Mouse (Mus musculus): ENCODE results near the gene Fam126a. TPM values are rescaled to one million over a fixed set of nuclear protein-coding genes. Genes with fewer than 3 reads are reported as not detected.
A peak's percentile ranks its signal among the peaks of the same experiment; 100 is the strongest.

Fam126a gene
- total and polyA plus RNA-seq, 3 experiments: 30.0 to 51.1 (median 34.7) TPM

DNA sequence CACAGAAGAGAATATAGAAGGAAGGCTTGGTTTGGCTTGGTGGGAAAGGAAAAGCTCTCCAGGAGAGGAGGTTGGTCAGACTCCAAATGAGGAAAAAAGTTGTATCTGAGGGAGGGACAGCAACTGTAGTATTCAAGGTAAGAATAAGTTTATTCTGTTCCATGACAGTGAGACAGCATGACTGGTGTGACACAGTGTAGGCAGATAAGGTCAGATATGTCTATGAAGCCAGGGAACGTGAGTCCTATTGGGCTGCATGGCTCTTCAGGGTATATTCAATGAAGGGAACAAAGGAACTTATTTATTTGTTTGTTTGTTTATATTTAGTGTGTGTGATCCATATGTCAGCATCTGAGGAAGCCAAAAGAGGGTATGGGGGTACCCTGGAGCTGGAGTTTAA is 113.2 kb downstream of the Fam126a start:
- H3K9ac ChIP-seq (ENCODE audit: control insufficient read depth, low read depth, low read length, poor library complexity, severe bottlenecking): no peak overlapping the region
- no peak overlapping the region for H3K4me3 ChIP-seq (ENCODE audit: control insufficient read depth in 1 of 2, insufficient read depth in 1 of 2, low read depth in 2 of 2, low read length in 2 of 2)
- no peak overlapping the region for H3K27ac ChIP-seq (ENCODE audit: control insufficient read depth, low read depth, low read length)
- H3K36me3 ChIP-seq (ENCODE audit: control insufficient read depth in 1 of 2, insufficient read depth in 2 of 2, low read length in 2 of 2): peaks cover 0 to 15% of the 10 kb centered on the region in 2 experiments; a peak in 2 of 4 replicates
- no peaks in the 10 kb centered on the region for H3K79me2 ChIP-seq (ENCODE audit: control insufficient read depth, insufficient read depth, low read length, poor library complexity)
- H3K4me1 ChIP-seq (ENCODE audit: control insufficient read depth in 1 of 2, insufficient read depth in 2 of 2, low read length in 2 of 2): peaks cover 8 to 30% of the 10 kb centered on the region in 2 experiments
- H3K27me3 ChIP-seq (ENCODE audit: control insufficient read depth in 1 of 2, insufficient read depth in 2 of 2, low read length in 2 of 2): no peaks in the 10 kb centered on the region
- TF ChIP-seq MYC (IDR thresholded peaks at IDR 0.05; ENCODE audit: low read depth, low read length) (no peak), MXI1 (IDR thresholded peaks at IDR 0.05; ENCODE audit: low read depth, low read length) (peak; percentile 39; the same call in 1 of the 2 replicates), GATA1 (IDR thresholded peaks at IDR 0.05; ENCODE audit: low read depth, low read length) (0 out of 2 replicates have a peak, but pooled peaks have one; percentile 12), JUND (IDR thresholded peaks at IDR 0.05; ENCODE audit: low read depth, low read length) (no peak), MAFK (IDR thresholded peaks at IDR 0.05; ENCODE audit: borderline replicate concordance, low read depth, low read length) (no peak), EP300 (IDR thresholded peaks at IDR 0.05; ENCODE audit: low read depth in 1 of 2, low read length in 2 of 2) (peak; percentile 7 to 11; a peak in 1 of 4 replicates)
- H3K9me3 ChIP-seq (replicated peaks; ENCODE audit: insufficient read depth, low read length): no peaks in the 10 kb centered on the region
- no peak for DNase-seq (ENCODE audit: low read depth, low spot score)

DNA sequence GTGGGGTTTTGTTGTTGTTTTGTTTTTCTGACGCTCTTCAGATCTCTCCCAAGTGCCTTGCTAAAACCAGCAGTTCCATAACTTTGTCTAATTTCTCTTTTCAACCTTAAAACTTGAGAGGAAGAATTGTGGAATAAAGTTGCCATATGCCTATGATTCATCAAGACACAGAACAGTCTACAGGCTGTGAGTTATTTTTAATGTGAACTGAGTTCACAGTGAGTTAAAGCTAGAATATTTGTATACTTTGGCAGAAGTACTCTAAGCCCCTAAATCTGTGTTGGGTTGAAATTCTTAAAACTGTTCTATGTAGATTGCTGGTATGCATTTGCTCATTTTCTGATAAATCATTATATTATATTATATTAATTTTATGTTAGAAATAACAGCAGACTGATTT is 118.9 kb downstream of the Fam126a start:
- Histone ChIP-seq H3K36me3 (ENCODE audit: control insufficient read depth in 1 of 2, insufficient read depth in 2 of 2, low read length in 2 of 2) (no peaks in the 10 kb centered on the region), H3K27me3 (ENCODE audit: control insufficient read depth in 1 of 2, insufficient read depth in 2 of 2, low read length in 2 of 2) (no peaks in the 10 kb centered on the region)

DNA sequence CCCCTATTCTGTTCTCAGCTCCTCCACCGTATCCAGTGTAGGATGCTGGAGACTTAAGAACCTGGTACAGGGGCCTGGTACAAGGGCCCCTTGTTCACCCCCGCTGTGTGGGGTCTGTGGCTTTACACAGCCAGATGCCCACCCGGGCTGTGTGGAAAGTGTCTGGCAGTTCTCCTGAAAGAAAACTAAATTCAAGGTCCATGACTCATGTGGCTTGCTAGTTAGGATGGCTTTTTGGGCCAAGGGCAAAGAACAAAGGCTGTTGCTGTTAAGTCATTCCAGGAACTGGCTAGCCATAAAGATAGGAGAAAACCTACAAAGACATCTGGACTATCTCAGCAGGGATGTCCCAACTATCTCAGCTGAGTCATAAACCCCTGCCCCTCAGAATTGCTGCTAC is 121.2 kb downstream of the Fam126a start:
- H3K9ac ChIP-seq (ENCODE audit: control insufficient read depth, low read depth, low read length, poor library complexity, severe bottlenecking): no peak overlapping the region
- no peak overlapping the region for H3K27ac ChIP-seq (ENCODE audit: control insufficient read depth, low read depth, low read length)
- no peaks in the 10 kb centered on the region for H3K9me3 ChIP-seq (replicated peaks; ENCODE audit: insufficient read depth, low read length)
- H3K27me3 ChIP-seq (ENCODE audit: control insufficient read depth in 1 of 2, insufficient read depth in 2 of 2, low read length in 2 of 2): no peaks in the 10 kb centered on the region
- H3K4me3 ChIP-seq (ENCODE audit: control insufficient read depth in 1 of 2, insufficient read depth in 1 of 2, low read depth in 2 of 2, low read length in 2 of 2): no peak overlapping the region
- H3K79me2 ChIP-seq (ENCODE audit: control insufficient read depth, insufficient read depth, low read length, poor library complexity): no peaks in the 10 kb centered on the region
- H3K36me3 ChIP-seq (ENCODE audit: control insufficient read depth in 1 of 2, insufficient read depth in 2 of 2, low read length in 2 of 2): no peaks in the 10 kb centered on the region
- no peaks in the 10 kb centered on the region for H3K4me1 ChIP-seq (ENCODE audit: control insufficient read depth in 1 of 2, insufficient read depth in 2 of 2, low read length in 2 of 2)
- DNase-seq (ENCODE audit: low read depth, low spot score): no peak
- TF ChIP-seq RAD21 (IDR thresholded peaks at IDR 0.05; ENCODE audit: low read depth, low read length) (no peak), TBP (IDR thresholded peaks at IDR 0.05; ENCODE audit: low read depth, low read length) (no peak), SIN3A (IDR thresholded peaks at IDR 0.05; ENCODE audit: low read length) (no peak), CHD2 (IDR thresholded peaks at IDR 0.05; ENCODE audit: low read length) (no peak), ELF1 (IDR thresholded peaks at IDR 0.05; ENCODE audit: low read depth, low read length) (no peak), MYC (IDR thresholded peaks at IDR 0.05; ENCODE audit: low read depth, low read length) (no peak), MAFK (IDR thresholded peaks at IDR 0.05; ENCODE audit: borderline replicate concordance, low read depth, low read length) (no peak), SMC3 (IDR thresholded peaks at IDR 0.05; ENCODE audit: low read depth, low read length) (no peak), RCOR1 (IDR thresholded peaks at IDR 0.05; ENCODE audit: low read depth, low read length) (no peak), HCFC1 (IDR thresholded peaks at IDR 0.05; ENCODE audit: low read depth, low read length) (no peak), USF2 (IDR thresholded peaks at IDR 0.05; ENCODE audit: borderline replicate concordance in 1 of 2, insufficient read depth in 1 of 2, low read depth in 1 of 2, low read length in 2 of 2) (no peak), GABPA (IDR thresholded peaks at IDR 0.05; ENCODE audit: low read depth, low read length) (no peak), ZNF384 (IDR thresholded peaks at IDR 0.05; ENCODE audit: low read depth, low read length) (no peak), GATA1 (IDR thresholded peaks at IDR 0.05; ENCODE audit: low read depth, low read length) (no peak), EP300 (IDR thresholded peaks at IDR 0.05; ENCODE audit: low read depth in 1 of 2, low read length in 2 of 2) (no peak)

More for the DNA sequence above, 118.9 kb downstream of the Fam126a start:
- H3K4me1 ChIP-seq (ENCODE audit: control insufficient read depth in 1 of 2, insufficient read depth in 2 of 2, low read length in 2 of 2): no peaks in the 10 kb centered on the region
- no peak for TF ChIP-seq MAZ (IDR thresholded peaks at IDR 0.05; ENCODE audit: low read depth, low read length)
- no peak for TF ChIP-seq GATA1 (IDR thresholded peaks at IDR 0.05; ENCODE audit: low read depth, low read length)
- TF ChIP-seq KAT2A (conservative IDR thresholded peaks at IDR 0.05; ENCODE audit: low read depth, low read length): no peak
- TF ChIP-seq ZKSCAN1 (IDR thresholded peaks at IDR 0.05; ENCODE audit: low read depth, low read length): no peak
- TF ChIP-seq HCFC1 (IDR thresholded peaks at IDR 0.05; ENCODE audit: low read depth, low read length): no peak
- TF ChIP-seq ETS1 (IDR thresholded peaks at IDR 0.05; ENCODE audit: low read depth, low read length): no peak
- DNase-seq (ENCODE audit: low read depth, low spot score): no peak
- no peak overlapping the region for H3K4me3 ChIP-seq (ENCODE audit: control insufficient read depth in 1 of 2, insufficient read depth in 1 of 2, low read depth in 2 of 2, low read length in 2 of 2)
- H3K9ac ChIP-seq (ENCODE audit: control insufficient read depth, low read depth, low read length, poor library complexity, severe bottlenecking): no peak overlapping the region
- H3K79me2 ChIP-seq (ENCODE audit: control insufficient read depth, insufficient read depth, low read length, poor library complexity): no peaks in the 10 kb centered on the region
- H3K27ac ChIP-seq (ENCODE audit: control insufficient read depth, low read depth, low read length): no peak overlapping the region
- no peaks in the 10 kb centered on the region for H3K9me3 ChIP-seq (replicated peaks; ENCODE audit: insufficient read depth, low read length)
